ENCODE assay signal across 10 mouse cellular contexts in the genomic region with DNA sequence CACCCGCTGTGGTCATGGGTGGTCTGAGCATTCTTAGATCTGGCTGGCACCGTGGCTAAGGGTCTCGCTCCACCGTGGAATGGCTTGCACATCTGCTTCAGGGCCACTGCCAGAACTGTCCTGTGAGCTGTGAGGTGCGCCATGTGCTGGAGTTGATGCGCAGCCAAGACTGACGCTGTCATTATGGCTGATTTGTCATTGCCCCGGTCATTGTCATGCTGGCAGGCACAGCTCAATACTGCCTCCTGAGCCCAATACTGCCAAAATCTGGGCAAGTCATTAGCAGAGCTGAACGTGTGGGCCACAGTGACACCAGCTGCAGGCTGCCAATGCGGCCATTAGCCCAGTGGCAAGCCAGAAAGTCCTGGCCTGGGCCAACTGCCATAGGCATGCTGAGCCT.
DNase-seq lines count a peak whose midpoint lies in the region; ATAC-seq and TF ChIP-seq lines count a peak whose summit lies in the region.
"Had no signal": no experiment of that assay in that cellular context is flagged by ENCODE, and none has a peak within 500 bp of the region (broad histone marks: within the 10 kb centered on the region; RNA-seq: fewer than 3 reads in every experiment).

No protein-coding gene starts in this region.

- DNase-seq in retina, adult 2 months (ENCODE audit: low read depth, low spot score) = peak; percentile 30
- DNase-seq in retina, embryonic 14.5 days (ENCODE audit: low spot score) = no peak
- no peak for DNase-seq in stomach, postnatal 0 days (ENCODE audit: low spot score)
- DNase-seq: lung, adult 18-20 months had no signal

- H3K4me1 ChIP-seq in forebrain, embryonic 13.5 days = 0 out of 2 replicates have a peak, but pooled peaks cover 5% of the 10 kb centered on the region
- no peaks in the 10 kb centered on the region for H3K4me1 ChIP-seq in forebrain, embryonic 12.5 days
- peaks cover 8% of the 10 kb centered on the region; the same call in 1 of the 2 replicates for H3K4me1 ChIP-seq in hindbrain, embryonic 16.5 days (ENCODE audit: control insufficient read depth, insufficient read depth, low read depth, low read length)
- no peaks in the 10 kb centered on the region for H3K4me1 ChIP-seq in stomach, postnatal 0 days (replicated peaks; ENCODE audit: control insufficient read depth, insufficient read depth)
- H3K4me1 ChIP-seq in kidney, embryonic 15.5 days = no peaks in the 10 kb centered on the region
- H3K4me1 ChIP-seq: embryonic facial prominence, embryonic 10.5 days had no signal

- TF ChIP-seq EP300 in stomach, postnatal 0 days (optimal IDR thresholded peaks at IDR 0.05) = no peak

- peak; percentile 64 for ATAC-seq in forebrain, embryonic 13.5 days
- ATAC-seq in forebrain, embryonic 12.5 days (ENCODE audit: low FRiP score) = no peak
- ATAC-seq in hindbrain, embryonic 16.5 days = peak; percentile 70
- ATAC-seq in stomach, postnatal 0 days (ENCODE audit: low FRiP score, low TSS enrichment) = 0 out of 2 replicates have a peak, but pooled peaks have one; percentile 8
- ATAC-seq in inflammation-experienced regulatory T-cells, adult 6 months = no peak
- ATAC-seq in kidney, embryonic 15.5 days (replicated peaks; ENCODE audit: low FRiP score) = no peak

- H3K27ac ChIP-seq in forebrain, embryonic 13.5 days = no peak overlapping the region
- H3K27ac ChIP-seq in forebrain, embryonic 12.5 days = no peak overlapping the region
- no peak overlapping the region; the same call in 1 of the 2 replicates for H3K27ac ChIP-seq in hindbrain, embryonic 16.5 days (ENCODE audit: low read depth, low read length)
- no peak overlapping the region for H3K27ac ChIP-seq in stomach, postnatal 0 days (replicated peaks)
- no peak overlapping the region for H3K27ac ChIP-seq in kidney, embryonic 15.5 days
- H3K27ac ChIP-seq: embryonic facial prominence, embryonic 10.5 days had no signal

- TF ChIP-seq CTCF in stomach, postnatal 0 days (IDR thresholded peaks at IDR 0.05; ENCODE audit: low read depth) = no peak

- no peak overlapping the region for H3K4me3 ChIP-seq in forebrain, embryonic 13.5 days
- H3K4me3 ChIP-seq in forebrain, embryonic 12.5 days (replicated peaks) = no peak overlapping the region
- no peak overlapping the region for H3K4me3 ChIP-seq in hindbrain, embryonic 16.5 days (ENCODE audit: low read length)
- no peak overlapping the region for H3K4me3 ChIP-seq in stomach, postnatal 0 days (ENCODE audit: low read depth, low read length)
- H3K4me3 ChIP-seq in kidney, embryonic 15.5 days (replicated peaks) = no peak overlapping the region
- H3K4me3 ChIP-seq: embryonic facial prominence, embryonic 10.5 days had no signal

- H3K36me3 ChIP-seq in forebrain, embryonic 13.5 days (ENCODE audit: poor library complexity, severe bottlenecking) = peaks cover 9% of the 10 kb centered on the region; the same call in 1 of the 2 replicates
- no peaks in the 10 kb centered on the region for H3K36me3 ChIP-seq in forebrain, embryonic 12.5 days (replicated peaks)
- H3K36me3 ChIP-seq in hindbrain, embryonic 16.5 days (ENCODE audit: control insufficient read depth, insufficient read depth, low read length) = peaks cover 4% of the 10 kb centered on the region; the same call in 1 of the 2 replicates
- no peaks in the 10 kb centered on the region for H3K36me3 ChIP-seq in stomach, postnatal 0 days (ENCODE audit: control insufficient read depth, insufficient read depth, low read length)
- H3K36me3 ChIP-seq in kidney, embryonic 15.5 days = peaks cover 10% of the 10 kb centered on the region

- no peak overlapping the region for H3K4me2 ChIP-seq in forebrain, embryonic 13.5 days
- no peak overlapping the region for H3K4me2 ChIP-seq in forebrain, embryonic 12.5 days
- H3K4me2 ChIP-seq in hindbrain, embryonic 16.5 days (ENCODE audit: low read length) = no peak overlapping the region
- H3K4me2 ChIP-seq in stomach, postnatal 0 days (replicated peaks; ENCODE audit: low read depth) = no peak overlapping the region
- no peak overlapping the region for H3K4me2 ChIP-seq in kidney, embryonic 15.5 days

- no peak overlapping the region for H3K9ac ChIP-seq in forebrain, embryonic 13.5 days
- H3K9ac ChIP-seq in forebrain, embryonic 12.5 days = no peak overlapping the region
- no peak overlapping the region for H3K9ac ChIP-seq in hindbrain, embryonic 16.5 days (ENCODE audit: low read depth, low read length)
- H3K9ac ChIP-seq in stomach, postnatal 0 days (ENCODE audit: low read length) = no peak overlapping the region
- no peak overlapping the region for H3K9ac ChIP-seq in kidney, embryonic 15.5 days

- 69% methylated on average over 10 of the region's 10 CpGs for WGBS in forebrain, embryonic 13.5 days
- 85% methylated on average over 10 of the region's 10 CpGs for WGBS in forebrain, embryonic 12.5 days
- 43% methylated on average over 10 of the region's 10 CpGs for WGBS in hindbrain, embryonic 16.5 days
- 85% methylated on average over 10 of the region's 10 CpGs for WGBS in stomach, postnatal 0 days
- 83% methylated on average over 10 of the region's 10 CpGs for WGBS in kidney, embryonic 15.5 days

- no peaks in the 10 kb centered on the region for H3K9me3 ChIP-seq in forebrain, embryonic 13.5 days (replicated peaks)
- no peaks in the 10 kb centered on the region for H3K9me3 ChIP-seq in forebrain, embryonic 12.5 days
- no peaks in the 10 kb centered on the region for H3K9me3 ChIP-seq in hindbrain, embryonic 16.5 days (ENCODE audit: control insufficient read depth, low read length)
- no peaks in the 10 kb centered on the region for H3K9me3 ChIP-seq in stomach, postnatal 0 days (ENCODE audit: control insufficient read depth, low read length)
- H3K9me3 ChIP-seq in kidney, embryonic 15.5 days (replicated peaks) = no peaks in the 10 kb centered on the region
- H3K9me3 ChIP-seq: embryonic facial prominence, embryonic 10.5 days had no signal

- H3K27me3 ChIP-seq in forebrain, embryonic 13.5 days = no peaks in the 10 kb centered on the region
- no peaks in the 10 kb centered on the region for H3K27me3 ChIP-seq in forebrain, embryonic 12.5 days
- H3K27me3 ChIP-seq in hindbrain, embryonic 16.5 days (replicated peaks; ENCODE audit: control insufficient read depth, insufficient read depth, low read length) = no peaks in the 10 kb centered on the region
- H3K27me3 ChIP-seq in stomach, postnatal 0 days (ENCODE audit: control insufficient read depth, insufficient read depth, low read length) = no peaks in the 10 kb centered on the region
- no peaks in the 10 kb centered on the region for H3K27me3 ChIP-seq in kidney, embryonic 15.5 days

Comparison
In these comparisons a context has a peak if more than half of its experiments do, and no peak if none do; other contexts are left out.
1. ATAC-seq: peak in forebrain, embryonic 13.5 days (single experiment), hindbrain, embryonic 16.5 days (single experiment) and stomach, postnatal 0 days (single experiment); none in forebrain, embryonic 12.5 days (single experiment), inflammation-experienced regulatory T-cells, adult 6 months (single experiment) and kidney, embryonic 15.5 days (single experiment).